Mouse (Mus musculus): ENCODE measurements around the gene Sf3b6. TPM values are rescaled to one million over a fixed set of nuclear protein-coding genes. Genes with fewer than 3 reads are reported as not detected.

The Sf3b6 gene
- total RNA-seq (2014; rRNA removed): 72.9 and 84.7 TPM in 2 replicates
- 299 and 341 TPM in 2 replicates for polyA plus RNA-seq (2015; fragmentation: Nextera tagmentation; extraction: Ambion mirVana)

- peak; percentile 97 for ATAC-seq (ENCODE audit: low FRiP score)
- H3K4me2 ChIP-seq (ENCODE audit: low read depth, low read length, poor library complexity, severe bottlenecking): peak within 1 kb of the TSS; percentile 68
- no peak for TF ChIP-seq CTCF (IDR thresholded peaks at IDR 0.05)
- H3K9ac ChIP-seq (replicated peaks; ENCODE audit: low read length, poor library complexity, severe bottlenecking): peak within 1 kb of the TSS; percentile 79
- peak within 1 kb of the TSS; percentile 89 for H3K4me3 ChIP-seq (ENCODE audit: low read depth, low read length)
- DNase-seq (ENCODE audit: low spot score): peak; percentile 98
- H3K9me3 ChIP-seq (ENCODE audit: low read length): no peaks in the 10 kb centered on the region
- H3K27ac ChIP-seq (ENCODE audit: low read depth, low read length): peak within 1 kb of the TSS; percentile 81
- H3K4me1 ChIP-seq (ENCODE audit: insufficient read depth, low read length): peaks cover 12% of the 10 kb centered on the region
- under 1% methylated on average over 49 of the region's 49 CpGs for WGBS
- H3K27me3 ChIP-seq (ENCODE audit: insufficient read depth, low read length): no peaks in the 10 kb centered on the region
- H3K36me3 ChIP-seq (ENCODE audit: insufficient read depth, low read length): peaks cover 13% of the 10 kb centered on the region
These were observed at the start of gene Sf3b6 for GRCm38 (mm10) chr12:4817361-4818101. TSS of gene Sf3b6 (plus strand) at chr12:4817544.

GRCm38 (mm10) chr12:4768492-4769332 is 48.6 kb upstream of the Sf3b6 start, which contains the start of the genes Pfn4 and Fam228b:
TSS of gene Pfn4 (plus strand) at chr12:4769022.
TSS of gene Fam228b (minus strand) at chr12:4769267.
- WGBS: 1% methylated on average over 61 of the region's 61 CpGs
- peak; percentile 80 for TF ChIP-seq CTCF (IDR thresholded peaks at IDR 0.05)

GRCm38 (mm10) chr12:4769333-4769723 is 48.0 kb upstream of the Sf3b6 start:
- ATAC-seq (ENCODE audit: low FRiP score): no peak; the same call in 1 of the 2 replicates

More at GRCm38 (mm10) chr12:4768492-4769332, 48.6 kb upstream of the Sf3b6 start, which contains the start of the genes Pfn4 and Fam228b:
- Histone ChIP-seq H3K27ac (ENCODE audit: low read depth, low read length) (peak within 1 kb of the TSS; percentile 97), H3K36me3 (ENCODE audit: insufficient read depth, low read length) (no peaks in the 10 kb centered on the region), H3K9ac (replicated peaks; ENCODE audit: low read length, poor library complexity, severe bottlenecking) (peak within 1 kb of the TSS; percentile 85), H3K4me3 (ENCODE audit: low read depth, low read length) (peak within 1 kb of the TSS; percentile 57), H3K4me1 (ENCODE audit: insufficient read depth, low read length) (no peaks in the 10 kb centered on the region), H3K9me3 (ENCODE audit: low read length) (no peaks in the 10 kb centered on the region), H3K4me2 (ENCODE audit: low read depth, low read length, poor library complexity, severe bottlenecking) (peak within 1 kb of the TSS; percentile 56), H3K27me3 (ENCODE audit: insufficient read depth, low read length) (no peaks in the 10 kb centered on the region)
- ATAC-seq (ENCODE audit: low FRiP score) (peak; percentile 99), DNase-seq (ENCODE audit: low spot score) (peak; percentile 96)

GRCm38 (mm10) chr12:4774895-4775587 is 42.3 kb upstream of the Sf3b6 start:
- H3K9me3 ChIP-seq (ENCODE audit: low read length): no peaks in the 10 kb centered on the region
- no peak overlapping the region for H3K9ac ChIP-seq (replicated peaks; ENCODE audit: low read length, poor library complexity, severe bottlenecking)
- no peaks in the 10 kb centered on the region for H3K4me1 ChIP-seq (ENCODE audit: insufficient read depth, low read length)
- H3K4me3 ChIP-seq (ENCODE audit: low read depth, low read length): no peak overlapping the region
- no peak overlapping the region for H3K27ac ChIP-seq (ENCODE audit: low read depth, low read length)
- no peak for TF ChIP-seq CTCF (IDR thresholded peaks at IDR 0.05)
- WGBS: 95% methylated on average over 8 of the region's 8 CpGs
- H3K27me3 ChIP-seq (ENCODE audit: insufficient read depth, low read length): no peaks in the 10 kb centered on the region
- no peak overlapping the region for H3K4me2 ChIP-seq (ENCODE audit: low read depth, low read length, poor library complexity, severe bottlenecking)
- DNase-seq (ENCODE audit: low spot score) (no peak), ATAC-seq (ENCODE audit: low FRiP score) (no peak)
- H3K36me3 ChIP-seq (ENCODE audit: insufficient read depth, low read length): no peaks in the 10 kb centered on the region

More at GRCm38 (mm10) chr12:4769333-4769723, 48.0 kb upstream of the Sf3b6 start:
- Histone ChIP-seq H3K9me3 (ENCODE audit: low read length) (no peaks in the 10 kb centered on the region), H3K4me3 (ENCODE audit: low read depth, low read length) (peak overlapping the region; percentile 57), H3K36me3 (ENCODE audit: insufficient read depth, low read length) (no peaks in the 10 kb centered on the region), H3K4me1 (ENCODE audit: insufficient read depth, low read length) (no peaks in the 10 kb centered on the region), H3K27ac (ENCODE audit: low read depth, low read length) (peak overlapping the region; percentile 97), H3K9ac (replicated peaks; ENCODE audit: low read length, poor library complexity, severe bottlenecking) (peak overlapping the region; percentile 85), H3K4me2 (ENCODE audit: low read depth, low read length, poor library complexity, severe bottlenecking) (peak overlapping the region; percentile 56), H3K27me3 (ENCODE audit: insufficient read depth, low read length) (no peaks in the 10 kb centered on the region)
- DNase-seq (ENCODE audit: low spot score): no peak
- TF ChIP-seq CTCF (IDR thresholded peaks at IDR 0.05): no peak
- 16% methylated on average over 13 of the region's 13 CpGs for WGBS

- Histone ChIP-seq H3K36me3 (ENCODE audit: insufficient read depth, low read length) (no peaks in the 10 kb centered on the region), H3K27me3 (ENCODE audit: insufficient read depth, low read length) (no peaks in the 10 kb centered on the region), H3K27ac (ENCODE audit: low read depth, low read length) (no peak overlapping the region), H3K4me2 (ENCODE audit: low read depth, low read length, poor library complexity, severe bottlenecking) (no peak overlapping the region), H3K4me1 (ENCODE audit: insufficient read depth, low read length) (no peaks in the 10 kb centered on the region), H3K9me3 (ENCODE audit: low read length) (no peaks in the 10 kb centered on the region), H3K4me3 (ENCODE audit: low read depth, low read length) (no peak overlapping the region), H3K9ac (replicated peaks; ENCODE audit: low read length, poor library complexity, severe bottlenecking) (no peak overlapping the region)
- no peak for TF ChIP-seq CTCF (IDR thresholded peaks at IDR 0.05)
- 86% methylated on average over 9 of the region's 9 CpGs for WGBS
- ATAC-seq (ENCODE audit: low FRiP score) (no peak), DNase-seq (ENCODE audit: low spot score) (no peak)
These were observed 41.8 kb upstream of the Sf3b6 start for GRCm38 (mm10) chr12:4775588-4775949.

Measured in midbrain, postnatal 0 days (tissue).